Mouse (Mus musculus): Measurements from ENCODE around the gene Mlst8.
A peak's percentile ranks its signal among the peaks of the same experiment; 100 is the strongest.

Mlst8 gene

GRCm38 (mm10) chr17:24469336-24469909 is 9.5 kb downstream of the Mlst8 start:
- no peak for DNase-seq (ENCODE audit: low spot score in 2 of 2)

GRCm38 (mm10) chr17:24468636-24469246 is 10.1 kb downstream of the Mlst8 start:
- no peak for DNase-seq (ENCODE audit: low spot score in 2 of 2)

GRCm38 (mm10) chr17:24463374-24464133 is 15.3 kb downstream of the Mlst8 start:
- DNase-seq (ENCODE audit: low spot score in 2 of 2) = peak in 1 of 2 experiments; percentile 20

GRCm38 (mm10) chr17:24462932-24463331 is 15.9 kb downstream of the Mlst8 start:
- DNase-seq (ENCODE audit: low spot score in 2 of 2) = no peak

GRCm38 (mm10) chr17:24461580-24461979 is 17.3 kb downstream of the Mlst8 start:
- peak in 1 of 2 experiments; percentile 23 for DNase-seq (ENCODE audit: low spot score in 2 of 2)

- DNase-seq (ENCODE audit: low spot score in 2 of 2) = peak; percentile 23 to 43
Measured at GRCm38 (mm10) chr17:24455523-24456206, 23.2 kb downstream of the Mlst8 start.

GRCm38 (mm10) chr17:24454756-24455522 is 23.9 kb downstream of the Mlst8 start:
- DNase-seq (ENCODE audit: low spot score in 2 of 2) = peak; percentile 99

GRCm38 (mm10) chr17:24454218-24454755 is 24.6 kb downstream of the Mlst8 start:
- DNase-seq (ENCODE audit: low spot score in 2 of 2) = no peak

- DNase-seq (ENCODE audit: low spot score in 2 of 2) = peak in 1 of 2 experiments; percentile 20
Measured at GRCm38 (mm10) chr17:24453372-24453771, 25.5 kb downstream of the Mlst8 start.

GRCm38 (mm10) chr17:24451220-24451619 is 27.7 kb downstream of the Mlst8 start:
- peak in 1 of 2 experiments; percentile 17 for DNase-seq (ENCODE audit: low spot score in 2 of 2)

GRCm38 (mm10) chr17:24449507-24449906 is 29.4 kb downstream of the Mlst8 start:
- DNase-seq (ENCODE audit: low spot score in 2 of 2) = peak in 1 of 2 experiments; percentile 13

GRCm38 (mm10) chr17:24446590-24446989 is 32.3 kb downstream of the Mlst8 start:
- peak in 1 of 2 experiments; percentile 24 for DNase-seq (ENCODE audit: low spot score in 2 of 2)

- DNase-seq (ENCODE audit: low spot score in 2 of 2) = no peak
Measured at GRCm38 (mm10) chr17:24443409-24443808, 35.5 kb downstream of the Mlst8 start.

GRCm38 (mm10) chr17:24442632-24443155 is 36.2 kb downstream of the Mlst8 start, which contains the start of gene Dnase1l2:
Gene Dnase1l2 (minus strand): TSS chr17:24443105.
- DNase-seq (ENCODE audit: low spot score in 2 of 2) = no peak

GRCm38 (mm10) chr17:24442107-24442506 is 36.8 kb downstream of the Mlst8 start:
- no peak for DNase-seq (ENCODE audit: low spot score in 2 of 2)

GRCm38 (mm10) chr17:24441148-24441547 is 37.7 kb downstream of the Mlst8 start:
- peak in 1 of 2 experiments; percentile 28 for DNase-seq (ENCODE audit: low spot score in 2 of 2)

- DNase-seq (ENCODE audit: low spot score in 2 of 2) = peak in 1 of 2 experiments; percentile 16
Measured at GRCm38 (mm10) chr17:24440377-24440776, 38.5 kb downstream of the Mlst8 start.

- DNase-seq (ENCODE audit: low spot score in 2 of 2) = peak in 1 of 2 experiments; percentile 34
Measured at GRCm38 (mm10) chr17:24437016-24437415, 41.9 kb downstream of the Mlst8 start.

- DNase-seq (ENCODE audit: low spot score in 2 of 2) = no peak
Measured at GRCm38 (mm10) chr17:24429201-24429983, 49.5 kb downstream of the Mlst8 start.

GRCm38 (mm10) chr17:24427170-24427557 is 51.7 kb downstream of the Mlst8 start:
- DNase-seq (ENCODE audit: low spot score in 2 of 2) = no peak

All from right cerebral cortex, postnatal 10 days (tissue).